Mouse (Mus musculus) C2C12 (cell line): ENCODE data around the gene Slc39a13. TPM values are rescaled to one million over a fixed set of nuclear protein-coding genes. Genes with fewer than 3 reads are reported as not detected.

Source experiments
- H3K27me3 ChIP-seq: one replicate; pipeline ENCODE4 v1.6.1; 2011; ENCODE audit not compliant: control insufficient read depth, insufficient read depth, insufficient read length
- H3K36me3 ChIP-seq: one replicate; pipeline ENCODE4 v1.6.1; 2011; ENCODE audit not compliant: control insufficient read depth, insufficient read depth
- H3K4me3 ChIP-seq: one replicate; pipeline ENCODE4 v1.5.1; 2011; ENCODE audit warnings: mild to moderate bottlenecking, control low read depth; ENCODE audit not compliant: poor library complexity, insufficient read depth, severe bottlenecking
- H3K79me2 ChIP-seq: one replicate; pipeline ENCODE4 v1.6.1; 2011; ENCODE audit not compliant: control insufficient read depth, insufficient read depth
- H3K79me3 ChIP-seq: one replicate; pipeline ENCODE4 v1.6.1; 2011; ENCODE audit warnings: low read depth, control low read depth
- H3ac ChIP-seq: one replicate; pipeline ENCODE3; 2011; ENCODE audit warnings: low read depth; ENCODE audit not compliant: control insufficient read depth, insufficient read length
- CEBPB ChIP-seq: IDR thresholded peaks from one replicate; pipeline ENCODE4 v1.6.1; 2011; ENCODE audit warnings: low read depth, mild to moderate bottlenecking, control low read depth, moderate library complexity
- CTCF ChIP-seq: IDR thresholded peaks from one replicate; pipeline ENCODE4 v1.5.1; 2011; ENCODE audit not compliant: control insufficient read depth, insufficient read depth, insufficient read length
- FOSL1 ChIP-seq: IDR thresholded peaks from one replicate; pipeline ENCODE4 v1.8.0; 2011; ENCODE audit warnings: mild to moderate bottlenecking, low read length; ENCODE audit not compliant: poor library complexity, insufficient read depth, severe bottlenecking
- MAX ChIP-seq: IDR thresholded peaks from one replicate; pipeline ENCODE4 v1.6.1; 2011; ENCODE audit warnings: mild to moderate bottlenecking, control low read depth
- MYOD1 ChIP-seq: IDR thresholded peaks from one replicate; pipeline ENCODE4 v1.6.1; 2011; ENCODE audit warnings: low read depth; ENCODE audit not compliant: control insufficient read depth, insufficient read length
- MYOG ChIP-seq: IDR thresholded peaks from one replicate; pipeline ENCODE4 v1.6.1; 2011; ENCODE audit not compliant: control insufficient read depth, insufficient read length; ENCODE audit errors: extremely low read depth
- USF1 ChIP-seq: IDR thresholded peaks from one replicate; pipeline ENCODE4 v1.6.1; 2011; ENCODE audit warnings: low read depth, mild to moderate bottlenecking, control low read depth, moderate library complexity
- polyA plus RNA-seq: library from polyadenylated mRNA; unstranded; fragments of >200 nt; fragmentation: generic; extraction: Trizol; gene quantifications from one replicate; pipeline ENCODE4 v1.2.1, GENCODE M21; 2012; ENCODE audit warnings: missing spikeins

Gene Slc39a13
- polyA plus RNA-seq, 1 experiment = 52.3 TPM

GRCm38 (mm10) chr2:91086392-91087237 lies 16.4 kb upstream of the Slc39a13 start:
- Histone ChIP-seq H3ac (no peak overlapping the region), H3K36me3 (no peaks in the 10 kb centered on the region), H3K79me2 (no peaks in the 10 kb centered on the region), H3K79me3 (no peaks in the 10 kb centered on the region), H3K4me3 (no peak overlapping the region), H3K27me3 (peaks cover 6% of the 10 kb centered on the region)
- TF ChIP-seq MYOG = no peak
- no peak for TF ChIP-seq MAX
- no peak for TF ChIP-seq CTCF
- TF ChIP-seq USF1 = no peak
- no peak for TF ChIP-seq MYOD1
- no peak for TF ChIP-seq CEBPB
- no peak for TF ChIP-seq FOSL1

- H3K4me3 ChIP-seq = no peak overlapping the region
- no peaks in the 10 kb centered on the region for H3K79me3 ChIP-seq
- no peaks in the 10 kb centered on the region for H3K79me2 ChIP-seq
- peaks cover 6% of the 10 kb centered on the region for H3K27me3 ChIP-seq
- no peak for TF ChIP-seq CTCF
- TF ChIP-seq CEBPB = no peak
- no peak for TF ChIP-seq MAX
- TF ChIP-seq MYOG = no peak
- no peak for TF ChIP-seq FOSL1
- TF ChIP-seq MYOD1 = no peak
- TF ChIP-seq USF1 = no peak
- H3ac ChIP-seq = no peak overlapping the region
- H3K36me3 ChIP-seq = no peaks in the 10 kb centered on the region
Measured at GRCm38 (mm10) chr2:91085494-91086391, 15.5 kb upstream of the Slc39a13 start.

GRCm38 (mm10) chr2:91084179-91084820 lies 14.1 kb upstream of the Slc39a13 start:
- Histone ChIP-seq H3K79me2 (no peaks in the 10 kb centered on the region), H3K36me3 (no peaks in the 10 kb centered on the region), H3K79me3 (no peaks in the 10 kb centered on the region), H3K27me3 (peaks cover 6% of the 10 kb centered on the region), H3K4me3 (no peak overlapping the region), H3ac (no peak overlapping the region)
- TF ChIP-seq FOSL1 = no peak
- no peak for TF ChIP-seq MYOD1
- TF ChIP-seq CTCF = no peak
- no peak for TF ChIP-seq USF1
- TF ChIP-seq MYOG = no peak
- no peak for TF ChIP-seq MAX

- no peaks in the 10 kb centered on the region for H3K79me2 ChIP-seq
- no peak overlapping the region for H3ac ChIP-seq
- peaks cover 12% of the 10 kb centered on the region for H3K27me3 ChIP-seq
- TF ChIP-seq MYOD1 = no peak
- TF ChIP-seq MAX = no peak
- no peaks in the 10 kb centered on the region for H3K79me3 ChIP-seq
- no peak overlapping the region for H3K4me3 ChIP-seq
- H3K36me3 ChIP-seq = no peaks in the 10 kb centered on the region
Measured at GRCm38 (mm10) chr2:91083366-91083940, 13.2 kb upstream of the Slc39a13 start.

- Histone ChIP-seq H3K79me3 (no peaks in the 10 kb centered on the region), H3K27me3 (peaks cover 17% of the 10 kb centered on the region), H3K4me3 (no peak overlapping the region), H3K36me3 (no peaks in the 10 kb centered on the region), H3K79me2 (no peaks in the 10 kb centered on the region), H3ac (no peak overlapping the region)
- no peak for TF ChIP-seq CEBPB
- no peak for TF ChIP-seq MYOD1
- TF ChIP-seq CTCF = no peak
- no peak for TF ChIP-seq USF1
- TF ChIP-seq MYOG = no peak
- TF ChIP-seq MAX = no peak
- no peak for TF ChIP-seq FOSL1
Measured at GRCm38 (mm10) chr2:91082844-91083243, 12.6 kb upstream of the Slc39a13 start.
